ENCODE assay signal across 8 mouse cellular contexts in the genomic region with DNA sequence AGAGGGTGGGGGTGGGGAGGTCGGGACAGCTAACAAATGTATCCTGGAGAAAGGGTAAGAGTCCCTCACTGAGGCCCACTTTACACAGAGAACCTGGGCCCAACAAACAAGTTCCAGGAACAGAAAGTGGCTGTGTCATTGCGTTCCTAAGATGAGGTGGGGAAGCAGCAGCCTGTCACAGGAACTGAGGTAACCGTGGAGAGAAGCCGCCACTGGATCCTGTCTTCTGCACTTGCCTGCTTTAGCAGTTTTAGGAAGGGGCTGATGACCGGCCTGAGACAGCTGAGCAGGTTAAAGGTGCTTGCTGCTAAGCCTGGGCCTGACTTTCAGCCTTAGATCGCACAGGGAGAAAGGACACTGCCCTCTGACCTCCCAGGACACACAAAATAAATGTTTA. TPM values are rescaled to one million over a fixed set of nuclear protein-coding genes. Genes with fewer than 3 reads are reported as not detected.
DNase-seq lines count a peak whose midpoint lies in the region; ATAC-seq and TF ChIP-seq lines count a peak whose summit lies in the region.

No protein-coding gene starts in this region.

- H3K4me1 ChIP-seq in hindbrain, embryonic 11.5 days (replicated peaks; ENCODE audit: control insufficient read depth, insufficient read depth, low read length) = peaks cover 22% of the 10 kb centered on the region
- H3K4me1 ChIP-seq in liver, embryonic 14.5 days (replicated peaks; ENCODE audit: control insufficient read depth in 2 of 2, insufficient read depth in 2 of 2, low read length in 1 of 2) = peaks cover 39 to 50% of the 10 kb centered on the region in 2 experiments
- peaks cover 46% of the 10 kb centered on the region for H3K4me1 ChIP-seq in neural tube, embryonic 14.5 days (ENCODE audit: control insufficient read depth, insufficient read depth, low read length)

- no peaks in the 10 kb centered on the region for H3K27me3 ChIP-seq in hindbrain, embryonic 11.5 days (ENCODE audit: control insufficient read depth, insufficient read depth, low read length)
- H3K27me3 ChIP-seq in liver, embryonic 14.5 days (ENCODE audit: control insufficient read depth, insufficient read depth, low read length) = no peaks in the 10 kb centered on the region
- H3K27me3 ChIP-seq in neural tube, embryonic 14.5 days (ENCODE audit: control insufficient read depth, insufficient read depth, low read length) = no peaks in the 10 kb centered on the region

- TF ChIP-seq EP300 in liver, embryonic 14.5 days (IDR thresholded peaks at IDR 0.05; ENCODE audit: low read depth) = no peak

- H3K27ac ChIP-seq in hindbrain, embryonic 11.5 days (ENCODE audit: low read depth, low read length) = peak overlapping the region; percentile 87
- peak overlapping the region; percentile 87 for H3K27ac ChIP-seq in liver, embryonic 14.5 days
- H3K27ac ChIP-seq in neural tube, embryonic 14.5 days (ENCODE audit: low read depth, low read length) = peak overlapping the region; percentile 70

- ATAC-seq in hindbrain, embryonic 11.5 days (ENCODE audit: low FRiP score) = no peak
- ATAC-seq in liver, embryonic 14.5 days (ENCODE audit: insufficient read depth) = no peak
- ATAC-seq in neural tube, embryonic 14.5 days (ENCODE audit: low read depth) = no peak

- H3K9me3 ChIP-seq in hindbrain, embryonic 11.5 days (ENCODE audit: control insufficient read depth, low read length) = no peaks in the 10 kb centered on the region
- H3K9me3 ChIP-seq in liver, embryonic 14.5 days (ENCODE audit: control insufficient read depth, low read length) = no peaks in the 10 kb centered on the region
- H3K9me3 ChIP-seq in neural tube, embryonic 14.5 days (ENCODE audit: control insufficient read depth, low read length) = no peaks in the 10 kb centered on the region

- TF ChIP-seq CTCF in liver, embryonic 14.5 days (IDR thresholded peaks at IDR 0.05; ENCODE audit: low read depth) = no peak

- WGBS in hindbrain, embryonic 11.5 days = 21% methylated on average over 6 of the region's 6 CpGs
- WGBS in liver, embryonic 14.5 days (ENCODE audit: insufficient replicate concordance) = 19% methylated on average over 6 of the region's 6 CpGs
- 35% methylated on average over 6 of the region's 6 CpGs for WGBS in neural tube, embryonic 14.5 days

- H3K4me2 ChIP-seq in hindbrain, embryonic 11.5 days (replicated peaks; ENCODE audit: low read depth, low read length) = no peak overlapping the region
- peak overlapping the region; percentile 61 for H3K4me2 ChIP-seq in liver, embryonic 14.5 days (ENCODE audit: low read depth)
- H3K4me2 ChIP-seq in neural tube, embryonic 14.5 days (ENCODE audit: low read depth, low read length) = no peak overlapping the region

- peak overlapping the region; percentile 40; the same call in 1 of the 2 replicates for H3K9ac ChIP-seq in hindbrain, embryonic 11.5 days (ENCODE audit: low read depth, low read length)
- peak overlapping the region; percentile 68 for H3K9ac ChIP-seq in liver, embryonic 14.5 days (replicated peaks)
- H3K9ac ChIP-seq in neural tube, embryonic 14.5 days (replicated peaks; ENCODE audit: low read depth, low read length) = 0 out of 2 replicates have a peak overlapping the region, but pooled peaks have one; percentile 16

- DNase-seq in cerebellum, adult 11-12 months = peak; percentile 41
- DNase-seq in cerebellum, adult 8-10 months = no peak
- DNase-seq in embryo, embryonic 10.5 days (ENCODE audit: low spot score) = peak; percentile 39
- peak; percentile 37 for DNase-seq in hindbrain, embryonic 11.5 days (ENCODE audit: low spot score)
- no peak for DNase-seq in liver, embryonic 14.5 days (ENCODE audit: low read depth in 3 of 3, low spot score in 3 of 3)
- DNase-seq in layer of hippocampus, adult 8-10 months (ENCODE audit: low spot score in 2 of 2) = no peak
- DNase-seq in left cerebral cortex, adult 18-20 months (ENCODE audit: low spot score in 2 of 2) = no peak

- H3K4me3 ChIP-seq in hindbrain, embryonic 11.5 days (ENCODE audit: low read depth, low read length) = no peak overlapping the region
- peak overlapping the region in 1 of 2 experiments; percentile 8; a peak in 1 of 4 replicates for H3K4me3 ChIP-seq in liver, embryonic 14.5 days (ENCODE audit: insufficient read depth in 1 of 2, low read depth in 2 of 2, low read length in 2 of 2)
- no peak overlapping the region for H3K4me3 ChIP-seq in neural tube, embryonic 14.5 days (ENCODE audit: low read depth, low read length)

- no peaks in the 10 kb centered on the region for H3K36me3 ChIP-seq in hindbrain, embryonic 11.5 days (ENCODE audit: control insufficient read depth, insufficient read depth, low read length)
- H3K36me3 ChIP-seq in liver, embryonic 14.5 days (replicated peaks; ENCODE audit: control insufficient read depth, insufficient read depth, low read depth) = no peaks in the 10 kb centered on the region
- no peaks in the 10 kb centered on the region for H3K36me3 ChIP-seq in neural tube, embryonic 14.5 days (ENCODE audit: control insufficient read depth, insufficient read depth, low read length)

RNA-seq across cellular contexts. Expression of a gene that starts 35.6 kb away (rescaled TPM):
- 47.2 and 55.7 TPM in 2 replicates for polyA plus RNA-seq in hindbrain, embryonic 11.5 days (2014; fragmentation: Nextera tagmentation; extraction: Ambion mirVana)
- 21.1 and 27.1 TPM in 2 replicates for polyA plus RNA-seq in liver, embryonic 14.5 days (2012; rRNA removed)
- 15.8 and 18.6 TPM in 2 replicates for polyA plus RNA-seq in liver, embryonic 14.5 days (2014; fragmentation: Nextera tagmentation; extraction: Ambion mirVana)
- polyA plus RNA-seq in neural tube, embryonic 14.5 days (2014; fragmentation: Nextera tagmentation; extraction: Ambion mirVana) = 78.5 and 78.6 TPM in 2 replicates
- 10 to 100 TPM; 77.7 to 94.4 (median 88.1) TPM for total RNA-seq in layer of hippocampus, adult 8-10 months (2022)
- 10 to 100 TPM; 90.8 to 93.4 TPM for total RNA-seq in left cerebral cortex, adult 18-20 months (2021)

Comparison
In these comparisons a context has a peak if more than half of its experiments do, and no peak if none do; other contexts are left out.
1. DNase-seq: peak in cerebellum, adult 11-12 months (single experiment), embryo, embryonic 10.5 days (single experiment) and hindbrain, embryonic 11.5 days (single experiment); none in cerebellum, adult 8-10 months (single experiment), liver, embryonic 14.5 days (0 of 3), layer of hippocampus, adult 8-10 months (0 of 2) and left cerebral cortex, adult 18-20 months (0 of 2).
2. H3K9ac ChIP-seq: peak in every context shown above with its lines; median percentile 68 in liver, embryonic 14.5 days; 40 in hindbrain, embryonic 11.5 days; 16 in neural tube, embryonic 14.5 days.
3. Peak in every context shown above with its lines, with median percentiles within 50 percentile points of each other: H3K27ac ChIP-seq.